Mouse (Mus musculus): Measurements from ENCODE around the gene Isy1. TPM values are rescaled to one million over a fixed set of nuclear protein-coding genes. Genes with fewer than 3 reads are reported as not detected.

Isy1 gene
- polyA plus RNA-seq (2015; fragmentation: Nextera tagmentation; extraction: Ambion mirVana) = 25.7 and 33.3 TPM in 2 replicates

DNA sequence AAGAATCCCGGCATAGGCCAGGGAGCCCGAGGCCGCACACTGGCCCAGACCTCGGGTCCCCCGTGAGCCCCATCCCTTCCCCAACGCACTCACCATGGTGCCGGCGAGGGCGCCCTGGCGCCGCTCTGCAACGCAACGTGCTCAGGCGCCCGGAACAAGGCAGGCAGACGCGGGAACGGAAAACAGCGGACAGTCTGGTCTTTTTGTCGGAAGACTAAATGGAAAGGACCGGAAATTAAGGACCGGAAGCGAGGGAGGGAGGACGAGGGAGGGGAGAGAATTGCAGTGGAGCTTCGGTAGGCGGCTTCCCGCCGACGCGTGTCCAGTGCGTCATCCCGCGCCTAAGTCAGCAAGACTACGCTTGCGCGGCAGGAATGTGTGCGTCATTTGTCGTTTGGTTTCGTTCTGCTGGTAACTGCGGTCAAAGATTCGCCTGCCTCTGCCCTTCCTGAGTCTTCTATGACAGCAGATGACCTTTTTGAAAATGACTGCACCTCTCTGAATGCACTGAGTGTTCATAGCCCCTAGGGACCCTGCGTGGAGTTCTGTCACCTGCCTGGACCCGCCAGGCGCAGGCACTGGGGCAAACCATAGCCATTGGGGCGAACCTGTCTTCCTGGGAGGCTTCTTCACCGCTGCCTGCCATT, at the start of gene Isy1:
TSS of gene Isy1 (minus strand) at position 248 of the 647 bp plus-strand sequence.
- WGBS = under 1% methylated on average over 46 of the region's 46 CpGs
- Histone ChIP-seq H3K36me3 (peaks cover 43% of the 10 kb centered on the region), H3K4me1 (replicated peaks) (peaks cover 20% of the 10 kb centered on the region), H3K9ac (peak within 1 kb of the TSS; percentile 90), H3K4me3 (peak within 1 kb of the TSS; percentile 75), H3K27me3 (no peaks in the 10 kb centered on the region), H3K4me2 (peak within 1 kb of the TSS; percentile 74), H3K9me3 (no peaks in the 10 kb centered on the region), H3K27ac (peak within 1 kb of the TSS; percentile 96)
- peak; percentile 98 for ATAC-seq (ENCODE audit: low FRiP score)

DNA sequence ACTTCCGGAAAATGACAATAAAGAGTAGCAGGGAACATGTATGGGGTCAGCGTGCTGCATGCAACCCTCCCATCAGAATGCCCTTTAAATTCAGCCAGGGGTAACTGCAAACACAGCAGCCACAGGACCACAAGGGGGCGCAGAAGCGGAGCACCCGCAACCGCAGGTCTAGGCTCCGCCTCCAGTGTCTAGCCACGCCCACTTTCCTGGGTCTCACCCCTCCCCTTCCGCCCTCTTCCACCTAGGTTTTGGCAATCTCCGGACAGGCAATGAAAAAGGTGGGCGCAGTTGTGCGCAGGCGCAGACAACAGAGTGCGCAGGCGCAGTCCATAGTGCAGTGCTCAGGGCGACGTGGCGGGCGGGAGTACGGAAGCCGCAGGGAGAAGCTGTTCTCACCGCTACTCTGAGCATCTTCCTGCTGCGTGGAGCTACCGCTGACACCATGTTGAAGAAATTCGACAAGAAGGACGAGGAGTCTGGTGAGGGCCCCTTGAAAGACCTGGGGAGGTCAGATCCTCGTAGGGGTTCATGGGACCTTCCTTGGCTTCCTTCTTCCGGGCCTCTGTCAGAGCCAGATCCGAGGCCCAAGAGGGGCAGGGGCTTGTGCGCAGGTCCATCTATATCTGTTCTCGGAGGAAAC, 49.1 kb upstream of the Isy1 start, which contains the start of gene Copg1:
TSS of gene Copg1 (plus strand) at position 221 of the 640 bp plus-strand sequence.
- Histone ChIP-seq H3K4me2 (peak within 1 kb of the TSS; percentile 80), H3K4me1 (replicated peaks) (peaks cover 13% of the 10 kb centered on the region), H3K9ac (peak within 1 kb of the TSS; percentile 93), H3K9me3 (no peaks in the 10 kb centered on the region), H3K4me3 (peak within 1 kb of the TSS; percentile 85), H3K27ac (peak within 1 kb of the TSS; percentile 87), H3K27me3 (no peaks in the 10 kb centered on the region), H3K36me3 (peaks cover 35% of the 10 kb centered on the region)
- peak; percentile 93 for ATAC-seq (ENCODE audit: low FRiP score)
- under 1% methylated on average over 31 of the region's 31 CpGs for WGBS

- Histone ChIP-seq H3K9ac (no peak overlapping the region), H3K4me1 (replicated peaks) (peaks cover 13% of the 10 kb centered on the region), H3K4me3 (no peak overlapping the region), H3K27ac (no peak overlapping the region), H3K4me2 (no peak overlapping the region), H3K9me3 (no peaks in the 10 kb centered on the region), H3K27me3 (no peaks in the 10 kb centered on the region), H3K36me3 (peaks cover 25% of the 10 kb centered on the region)
- no peak for ATAC-seq (ENCODE audit: low FRiP score)
- 87% methylated on average over 1 of the region's 1 CpGs for WGBS
These were observed 48.1 kb upstream of the Isy1 start for GRCm38 (mm10) chr6:87886721-87887120.

- Histone ChIP-seq H3K36me3 (no peaks in the 10 kb centered on the region), H3K9ac (no peak overlapping the region), H3K27ac (no peak overlapping the region), H3K4me3 (no peak overlapping the region), H3K9me3 (no peaks in the 10 kb centered on the region), H3K4me1 (replicated peaks) (0 out of 2 replicates have a peak, but pooled peaks cover 3% of the 10 kb centered on the region), H3K27me3 (no peaks in the 10 kb centered on the region), H3K4me2 (no peak overlapping the region)
- 54% methylated on average over 4 of the region's 4 CpGs for WGBS
- ATAC-seq (ENCODE audit: low FRiP score) = no peak
These were observed 44.2 kb upstream of the Isy1 start for GRCm38 (mm10) chr6:87882816-87883215.

GRCm38 (mm10) chr6:87882221-87882620, 43.6 kb upstream of the Isy1 start:
- H3K9ac ChIP-seq = no peak overlapping the region
- H3K4me1 ChIP-seq (replicated peaks) = 0 out of 2 replicates have a peak, but pooled peaks cover under 1% of the 10 kb centered on the region
- H3K27ac ChIP-seq = no peak overlapping the region
- no peak overlapping the region for H3K4me2 ChIP-seq
- no peak for ATAC-seq (ENCODE audit: low FRiP score)
- H3K9me3 ChIP-seq = no peaks in the 10 kb centered on the region
- no peak overlapping the region for H3K4me3 ChIP-seq
- 78% methylated on average over 3 of the region's 3 CpGs for WGBS
- H3K36me3 ChIP-seq = no peaks in the 10 kb centered on the region
- H3K27me3 ChIP-seq = no peaks in the 10 kb centered on the region

- WGBS = 74% methylated on average over 3 of the region's 3 CpGs
- H3K4me3 ChIP-seq = no peak overlapping the region
- no peak for ATAC-seq (ENCODE audit: low FRiP score)
- no peak overlapping the region for H3K27ac ChIP-seq
- no peaks in the 10 kb centered on the region for H3K9me3 ChIP-seq
- no peak overlapping the region for H3K4me2 ChIP-seq
- H3K27me3 ChIP-seq = no peaks in the 10 kb centered on the region
- H3K36me3 ChIP-seq = no peaks in the 10 kb centered on the region
- H3K9ac ChIP-seq = no peak overlapping the region
- H3K4me1 ChIP-seq (replicated peaks) = no peaks in the 10 kb centered on the region
These were observed 41.0 kb upstream of the Isy1 start for GRCm38 (mm10) chr6:87879628-87880027.

GRCm38 (mm10) chr6:87879010-87879409, 40.4 kb upstream of the Isy1 start:
- no peak overlapping the region for H3K27ac ChIP-seq
- H3K9me3 ChIP-seq = 0 out of 2 replicates have a peak, but pooled peaks cover 3% of the 10 kb centered on the region
- H3K9ac ChIP-seq = no peak overlapping the region
- H3K36me3 ChIP-seq = no peaks in the 10 kb centered on the region
- no peaks in the 10 kb centered on the region for H3K27me3 ChIP-seq
- no peak overlapping the region for H3K4me2 ChIP-seq
- 51% methylated on average over 4 of the region's 4 CpGs for WGBS
- no peaks in the 10 kb centered on the region for H3K4me1 ChIP-seq (replicated peaks)
- no peak overlapping the region for H3K4me3 ChIP-seq
- no peak for ATAC-seq (ENCODE audit: low FRiP score)

GRCm38 (mm10) chr6:87876068-87876643, 37.6 kb upstream of the Isy1 start:
- 83% methylated on average over 13 of the region's 13 CpGs for WGBS

DNA sequence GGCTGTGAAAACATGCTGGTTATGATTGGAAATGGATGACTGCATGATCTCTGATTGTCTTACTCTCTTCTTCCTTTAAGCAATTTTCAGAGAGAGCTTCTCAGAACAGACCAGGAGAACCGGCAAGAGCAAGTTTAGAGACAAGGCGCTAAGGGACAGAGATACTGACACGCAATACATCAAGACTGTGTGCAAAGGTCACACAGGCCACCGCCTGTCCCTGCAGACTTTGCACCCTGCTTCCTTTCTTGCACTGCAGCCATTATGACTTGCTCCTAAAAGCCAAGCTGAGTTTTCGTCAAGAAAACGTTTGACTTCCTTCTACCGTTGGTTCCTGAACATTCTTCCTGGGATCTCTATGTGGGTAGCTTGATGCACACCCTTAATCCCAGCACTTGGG, 37.0 kb upstream of the Isy1 start:
- no peak for ATAC-seq (ENCODE audit: low FRiP score)
- no peaks in the 10 kb centered on the region for H3K27me3 ChIP-seq
- H3K9me3 ChIP-seq = 0 out of 2 replicates have a peak, but pooled peaks cover 3% of the 10 kb centered on the region

More at GRCm38 (mm10) chr6:87876068-87876643, 37.6 kb upstream of the Isy1 start:
- H3K9ac ChIP-seq = no peak overlapping the region
- no peaks in the 10 kb centered on the region for H3K36me3 ChIP-seq
- H3K27ac ChIP-seq = no peak overlapping the region
- H3K27me3 ChIP-seq = no peaks in the 10 kb centered on the region
- H3K4me2 ChIP-seq = no peak overlapping the region
- H3K9me3 ChIP-seq = 0 out of 2 replicates have a peak, but pooled peaks cover 3% of the 10 kb centered on the region
- no peak overlapping the region for H3K4me3 ChIP-seq
- no peaks in the 10 kb centered on the region for H3K4me1 ChIP-seq (replicated peaks)
- ATAC-seq (ENCODE audit: low FRiP score) = no peak

DNA sequence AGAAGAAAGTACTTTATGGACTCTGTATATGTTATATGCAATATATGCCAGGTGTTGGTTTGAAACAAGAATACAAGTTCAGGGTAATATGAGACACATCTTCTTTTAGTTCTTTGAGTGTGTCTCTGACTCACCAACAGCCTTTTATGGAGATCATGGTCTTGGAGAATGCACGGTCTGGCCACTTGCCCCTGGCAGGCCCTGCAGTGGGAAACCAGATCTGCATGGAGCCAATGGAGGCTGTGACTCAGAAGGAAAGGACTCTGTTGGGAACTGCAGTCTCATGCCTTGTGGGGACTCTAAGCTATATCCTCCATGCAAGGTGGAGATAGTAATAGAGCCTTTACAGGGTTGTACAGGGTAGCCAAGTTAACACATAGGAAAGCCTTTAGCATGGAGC, 36.5 kb upstream of the Isy1 start:
- 92% methylated on average over 1 of the region's 1 CpGs for WGBS
- no peaks in the 10 kb centered on the region for H3K27me3 ChIP-seq
- H3K9ac ChIP-seq = no peak overlapping the region
- H3K36me3 ChIP-seq = no peaks in the 10 kb centered on the region
- H3K4me2 ChIP-seq = no peak overlapping the region
- H3K9me3 ChIP-seq = 0 out of 2 replicates have a peak, but pooled peaks cover 3% of the 10 kb centered on the region
- no peak overlapping the region for H3K4me3 ChIP-seq
- no peaks in the 10 kb centered on the region for H3K4me1 ChIP-seq (replicated peaks)
- no peak for ATAC-seq (ENCODE audit: low FRiP score)
- H3K27ac ChIP-seq = no peak overlapping the region

More for the DNA sequence above, 37.0 kb upstream of the Isy1 start:
- H3K4me1 ChIP-seq (replicated peaks) = no peaks in the 10 kb centered on the region
- H3K27ac ChIP-seq = no peak overlapping the region
- no peak overlapping the region for H3K4me3 ChIP-seq
- H3K4me2 ChIP-seq = no peak overlapping the region
- no peaks in the 10 kb centered on the region for H3K36me3 ChIP-seq
- H3K9ac ChIP-seq = no peak overlapping the region
- 88% methylated on average over 7 of the region's 7 CpGs for WGBS

GRCm38 (mm10) chr6:87873963-87874362, 35.4 kb upstream of the Isy1 start:
- ATAC-seq (ENCODE audit: low FRiP score) = no peak
- no peak overlapping the region for H3K9ac ChIP-seq
- H3K4me2 ChIP-seq = no peak overlapping the region
- H3K36me3 ChIP-seq = no peaks in the 10 kb centered on the region
- no peaks in the 10 kb centered on the region for H3K4me1 ChIP-seq (replicated peaks)
- H3K9me3 ChIP-seq = 0 out of 2 replicates have a peak, but pooled peaks cover 3% of the 10 kb centered on the region
- H3K4me3 ChIP-seq = no peak overlapping the region
- H3K27me3 ChIP-seq = no peaks in the 10 kb centered on the region
- H3K27ac ChIP-seq = no peak overlapping the region
- 89% methylated on average over 2 of the region's 2 CpGs for WGBS

DNA sequence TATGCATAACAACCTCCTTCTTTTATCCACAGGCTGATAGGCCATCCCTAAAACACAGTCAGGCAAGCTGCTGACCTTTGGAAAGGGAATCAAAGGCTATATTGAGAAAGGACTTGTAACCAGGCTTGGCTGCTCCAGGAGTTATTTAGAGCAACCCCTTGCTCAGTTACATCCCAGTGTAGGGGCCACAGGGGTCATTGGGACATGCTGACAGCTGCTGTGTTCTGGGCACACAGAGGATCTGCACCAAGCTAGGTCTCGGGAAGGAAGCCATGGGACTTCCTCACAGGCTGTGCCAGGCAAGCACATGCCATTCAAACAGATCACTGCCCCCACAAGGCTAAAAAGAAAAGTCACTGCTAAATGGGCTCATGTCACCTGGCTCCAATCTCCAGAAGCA, 34.5 kb upstream of the Isy1 start:
- no peaks in the 10 kb centered on the region for H3K27me3 ChIP-seq
- no peak overlapping the region for H3K27ac ChIP-seq
- H3K4me1 ChIP-seq (replicated peaks) = no peaks in the 10 kb centered on the region
- no peak overlapping the region for H3K4me3 ChIP-seq
- H3K36me3 ChIP-seq = no peaks in the 10 kb centered on the region
- no peak overlapping the region for H3K4me2 ChIP-seq
- 0 out of 2 replicates have a peak, but pooled peaks cover 3% of the 10 kb centered on the region for H3K9me3 ChIP-seq
- WGBS = 76% methylated on average over 1 of the region's 1 CpGs
- ATAC-seq (ENCODE audit: low FRiP score) = no peak
- no peak overlapping the region for H3K9ac ChIP-seq

Measured in hindbrain, embryonic 13.5 days (tissue).